Mouse (Mus musculus): ENCODE results near the gene Plcb1.

Plcb1 gene

DNA sequence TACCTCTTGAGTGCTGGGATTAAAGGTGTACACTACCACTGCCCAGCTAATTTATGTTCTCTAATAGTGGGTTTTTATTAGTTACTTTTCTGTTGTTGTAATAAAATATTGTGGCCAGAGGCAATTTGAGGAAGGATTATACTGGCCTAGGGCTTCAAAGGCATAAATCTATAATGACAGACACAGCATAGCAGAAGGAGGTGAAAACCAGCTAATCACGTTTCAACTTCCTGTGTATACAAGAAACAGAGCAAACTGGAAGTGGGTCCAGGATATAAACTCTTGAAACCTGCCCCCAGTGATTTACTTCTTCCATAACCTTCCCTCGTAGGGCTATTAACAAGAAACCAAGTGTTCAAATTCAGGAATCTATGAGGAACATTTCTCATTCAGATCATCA lies 715.0 kb downstream of the Plcb1 start:
- DNase-seq (ENCODE audit: extremely low spot score, low spot score) = no peak

DNA sequence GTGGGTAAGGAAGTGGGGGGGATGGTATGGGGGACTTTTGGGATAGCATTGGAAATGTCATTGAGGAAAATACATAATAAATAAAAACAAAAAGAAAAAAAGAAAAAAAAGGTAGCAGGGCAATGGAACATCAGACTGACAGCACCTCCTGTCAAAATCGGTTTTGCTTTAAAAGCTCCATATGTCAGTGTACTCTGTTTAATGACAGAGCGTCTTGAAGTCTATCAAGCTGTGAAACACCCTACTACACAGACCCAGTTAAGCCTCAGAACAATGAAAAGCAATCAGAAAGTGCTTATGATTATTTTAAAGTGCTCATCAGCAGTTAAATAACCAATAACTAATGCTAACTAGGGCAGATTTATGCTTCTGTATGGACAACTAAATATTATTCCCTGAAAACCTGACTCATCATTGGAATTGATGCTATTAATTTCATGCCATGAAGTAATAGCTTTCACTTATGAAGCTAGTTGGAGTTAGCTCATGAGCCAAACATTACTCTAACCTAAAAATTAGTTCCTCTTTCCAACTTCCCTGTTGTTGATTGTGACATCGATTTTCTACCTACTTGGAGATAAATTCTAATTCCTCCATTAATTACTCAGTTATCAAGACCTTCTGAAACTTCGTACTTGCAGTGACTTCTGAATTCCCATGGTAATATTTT lies 717.6 kb downstream of the Plcb1 start:
- no peak for DNase-seq (ENCODE audit: extremely low spot score, low spot score)

DNA sequence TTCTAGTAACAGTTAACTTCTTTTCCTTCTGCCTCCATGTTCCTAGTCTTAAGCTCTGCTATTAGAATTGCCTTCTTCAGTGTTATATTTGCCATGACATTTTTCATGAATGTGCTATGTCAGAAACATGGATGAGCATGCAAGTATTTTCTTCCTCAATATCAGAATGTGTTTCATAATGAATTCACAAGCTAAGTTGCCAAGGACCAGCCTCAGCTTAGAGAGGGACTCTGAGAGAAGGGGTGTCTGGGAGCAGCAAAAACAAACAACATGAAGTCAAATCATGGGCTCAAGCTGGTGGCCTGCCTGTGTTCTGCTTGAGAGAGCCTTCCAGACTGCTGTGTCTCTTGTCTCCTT lies 718.1 kb downstream of the Plcb1 start:
- DNase-seq (ENCODE audit: extremely low spot score, low spot score) = no peak

DNA sequence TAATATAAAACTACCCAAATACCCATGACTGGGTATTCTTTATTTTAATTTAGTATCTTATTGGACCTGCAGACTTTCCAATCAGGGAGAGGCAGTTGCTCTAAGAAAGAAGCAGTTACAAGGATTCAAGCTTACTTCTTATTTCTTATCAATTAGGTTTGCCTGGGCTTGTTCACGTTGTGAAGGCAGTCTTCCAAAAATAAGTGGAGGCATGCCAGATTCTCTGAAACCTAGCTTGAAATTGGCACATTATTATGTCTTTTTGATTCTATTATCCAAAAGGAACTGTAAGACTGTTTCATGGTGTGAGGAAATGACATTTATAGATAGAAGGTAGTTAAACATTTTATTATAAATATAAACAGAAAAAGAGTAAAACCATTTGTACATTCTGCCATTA lies 721.2 kb downstream of the Plcb1 start:
- no peak for DNase-seq (ENCODE audit: extremely low spot score, low spot score)

DNA sequence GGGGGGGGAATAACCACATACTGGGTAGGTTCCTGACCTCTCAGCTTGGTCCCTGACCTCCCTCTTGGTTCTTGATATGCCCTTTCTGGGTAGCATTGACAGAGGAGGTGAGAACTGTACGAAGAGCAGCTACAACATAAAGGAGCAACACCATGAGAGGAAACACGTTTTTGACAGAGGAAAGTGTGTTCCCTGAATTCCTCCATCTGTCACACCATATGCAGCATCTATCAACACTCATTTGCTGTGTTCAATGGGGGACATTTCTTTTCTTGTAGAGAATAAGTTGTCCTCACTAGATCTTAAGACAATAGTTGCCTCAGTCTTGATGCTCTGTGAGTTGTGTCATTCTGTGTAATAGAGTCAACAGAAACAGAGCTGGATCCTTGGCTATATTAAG lies 733.1 kb downstream of the Plcb1 start:
- no peak for DNase-seq (ENCODE audit: extremely low spot score, low spot score)

Data from neural tube, embryonic 10.5 days (tissue).